Mouse (Mus musculus) brain, embryonic 14.5 days (tissue): Measurements from ENCODE around the gene Prss48.

Experiments
- CTCF ChIP-seq: fragments of 200-500 bp; IDR thresholded peaks from 2 replicates; pipeline ENCODE4 v1.5.1; 2012; ENCODE audit warnings: inconsistent platforms, mild to moderate bottlenecking, moderate library complexity, borderline replicate concordance; ENCODE audit not compliant: insufficient read depth, insufficient read length; ENCODE audit errors: extremely low read depth
- POLR2A ChIP-seq: fragments of 200-500 bp; IDR thresholded peaks from 2 replicates; pipeline ENCODE4 v1.6.1; 2012; ENCODE audit warnings: mild to moderate bottlenecking, inconsistent platforms, borderline replicate concordance; ENCODE audit not compliant: poor library complexity, insufficient read depth, insufficient read length, severe bottlenecking; ENCODE audit errors: extremely low read depth

DNA sequence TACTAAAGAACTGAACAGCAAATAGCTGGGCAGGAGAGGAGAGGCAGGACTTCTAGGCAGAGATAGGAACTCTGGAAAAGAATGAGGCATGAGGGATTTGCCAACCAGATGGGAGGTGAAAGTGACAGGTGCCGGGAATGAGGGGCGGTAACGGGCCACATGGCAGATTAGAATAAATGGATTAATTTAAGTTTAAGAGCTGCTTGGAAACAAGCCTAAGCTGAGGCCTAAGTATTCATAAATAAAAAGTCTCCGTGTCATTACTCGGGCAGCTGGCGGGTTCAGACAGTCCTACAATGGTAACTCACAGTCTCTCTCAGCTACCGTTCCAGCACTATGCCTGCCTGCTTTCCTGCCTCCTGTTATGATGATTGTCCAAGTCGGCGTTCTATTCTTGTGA is 47.0 kb downstream of the Prss48 start:
- no peak for TF ChIP-seq POLR2A
- TF ChIP-seq CTCF = no peak
